Mouse (Mus musculus) cerebellum, postnatal 36 days (tissue): ENCODE results near the gene Dnajc25.
A peak's percentile ranks its signal among the peaks of the same experiment; 100 is the strongest.

Experiments
- DNase-seq, 2 experiments: peaks; one replicate each; pipeline ENCODE4 v3.0.0; 2021 to 2022; ENCODE audit warnings: mixed read lengths in 2 of 2

Gene Dnajc25

DNA sequence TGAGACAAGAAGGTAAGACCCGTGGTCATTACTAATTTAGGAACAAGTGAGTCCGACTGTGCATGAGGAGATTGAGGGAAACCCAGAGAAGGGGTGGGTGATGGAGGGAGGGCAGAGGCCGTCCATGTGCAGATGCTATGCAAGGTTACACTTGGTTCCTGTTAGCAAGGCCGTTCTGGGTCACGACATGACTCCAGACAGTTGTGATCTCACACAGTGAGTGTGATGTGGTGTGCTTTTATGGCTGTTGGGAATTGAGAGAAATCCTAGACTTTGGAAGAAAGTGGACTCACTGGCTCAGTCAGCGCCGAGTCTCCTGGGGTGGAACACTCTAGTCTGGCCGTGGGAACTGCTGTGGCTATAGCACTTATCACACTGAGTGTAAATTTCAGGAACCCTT, 11.3 kb downstream of the Dnajc25 start:
- no peak for DNase-seq

GRCm38 (mm10) chr4:59007016-59007415, 12.2 kb downstream of the Dnajc25 start:
- no peak for DNase-seq

DNA sequence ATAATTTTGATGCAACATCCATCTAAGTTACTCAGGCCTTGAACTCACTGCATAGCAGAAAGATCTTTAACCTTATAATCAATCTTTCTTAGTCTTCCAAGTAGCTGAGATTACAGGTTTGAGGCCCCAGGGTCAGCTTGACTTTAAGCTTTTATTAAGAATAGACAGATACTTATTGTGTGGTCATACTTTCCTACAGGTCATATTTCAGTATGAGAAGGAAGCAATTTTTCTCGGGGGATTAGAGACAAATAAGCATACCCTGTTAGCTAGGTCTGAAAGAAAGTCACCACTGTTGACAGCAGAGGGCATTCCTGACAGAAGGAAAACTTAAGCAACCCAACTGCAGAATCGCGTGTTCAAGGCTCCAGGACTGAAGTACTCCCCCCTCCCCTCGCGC, 13.1 kb downstream of the Dnajc25 start:
- DNase-seq = no peak

DNA sequence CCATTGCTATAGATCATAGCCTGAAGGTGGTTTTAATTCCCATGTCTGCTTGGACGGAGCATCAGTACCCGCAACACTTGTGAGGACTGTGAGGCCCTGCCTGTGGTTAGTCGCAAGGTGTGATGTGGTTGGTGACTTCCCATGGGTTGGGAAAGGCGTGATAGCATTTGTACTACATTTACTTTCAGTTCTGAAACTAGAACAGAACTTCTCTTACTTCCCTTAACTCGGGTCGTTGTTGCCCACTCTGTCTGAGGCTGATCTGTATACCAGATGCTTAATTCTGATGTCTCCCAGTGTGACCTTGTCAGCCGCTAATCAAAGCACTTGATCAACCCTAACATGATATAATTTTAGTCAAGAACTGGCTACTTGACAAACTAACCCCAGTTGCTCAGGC, 14.3 kb downstream of the Dnajc25 start:
- no peak for DNase-seq

DNA sequence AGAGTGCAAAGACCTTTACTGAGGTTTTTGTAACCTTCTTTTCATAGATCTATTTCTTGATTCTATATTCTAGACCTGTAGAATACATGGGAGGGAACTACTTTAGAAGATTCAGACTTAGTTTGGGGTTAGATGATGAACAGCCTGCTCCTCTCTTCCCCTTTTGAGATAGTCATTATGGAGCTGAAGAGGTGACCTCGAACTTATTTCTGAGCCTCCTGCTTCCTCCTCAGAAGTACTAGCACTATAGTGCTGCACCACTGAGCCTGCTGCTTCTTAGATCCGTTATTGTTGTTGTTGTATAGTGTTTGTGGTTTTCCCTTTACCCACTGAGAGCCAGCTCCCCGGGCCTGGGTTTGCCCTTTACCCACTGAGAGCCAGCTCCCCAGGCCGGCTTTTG, 14.8 kb downstream of the Dnajc25 start:
- no peak for DNase-seq

- DNase-seq = no peak
Observed at GRCm38 (mm10) chr4:59011446-59011845, 16.6 kb downstream of the Dnajc25 start.

GRCm38 (mm10) chr4:59015181-59015580, 20.3 kb downstream of the Dnajc25 start:
- no peak for DNase-seq

DNA sequence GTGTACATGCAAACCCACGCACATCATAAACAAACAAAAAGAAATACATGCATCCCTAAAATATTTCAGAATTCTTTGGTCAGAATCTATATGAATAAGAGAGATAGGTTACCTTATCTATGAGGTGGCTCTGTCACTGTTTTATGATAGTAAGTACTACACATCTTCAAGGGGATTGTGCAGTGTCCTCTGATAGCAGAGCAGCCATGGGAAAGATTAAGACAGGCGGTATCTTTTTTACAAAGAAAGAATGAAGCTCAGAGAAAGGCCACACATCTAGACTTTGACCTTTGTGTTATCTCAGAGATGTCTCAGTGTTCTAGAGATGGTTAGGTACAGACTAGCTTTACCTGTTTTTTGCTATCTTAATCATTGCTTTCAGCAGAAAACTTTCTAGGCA, 22.1 kb downstream of the Dnajc25 start:
- DNase-seq = no peak

DNA sequence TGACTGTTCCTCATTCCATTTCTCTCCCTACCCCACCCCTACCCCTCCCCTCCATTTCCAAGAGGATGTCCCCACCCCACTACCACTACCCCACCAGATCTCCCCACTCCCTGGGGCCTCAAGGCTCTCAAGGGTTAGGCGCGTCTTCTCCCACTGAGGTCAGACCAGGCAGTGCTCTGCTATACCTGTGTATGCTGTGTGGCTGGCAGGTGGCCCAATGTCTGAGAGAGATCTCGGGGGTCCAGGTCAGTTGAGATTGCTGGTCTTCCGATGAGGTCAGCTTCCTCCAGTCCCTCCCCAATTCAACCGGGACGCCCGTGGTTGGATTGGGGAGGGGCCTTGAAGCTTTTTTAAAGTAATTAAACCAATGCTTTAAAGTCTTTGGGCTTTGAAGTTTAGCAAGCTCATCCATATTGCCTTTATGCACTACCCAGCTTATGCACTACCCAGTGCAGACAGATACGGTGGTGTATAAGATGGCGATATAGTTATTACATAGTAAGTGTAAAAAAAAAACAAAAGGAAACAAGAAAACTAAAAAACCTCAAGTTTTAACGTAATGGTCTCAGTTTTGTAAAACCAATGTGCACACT, 39.6 kb downstream of the Dnajc25 start:
- DNase-seq = peak; percentile 14

DNA sequence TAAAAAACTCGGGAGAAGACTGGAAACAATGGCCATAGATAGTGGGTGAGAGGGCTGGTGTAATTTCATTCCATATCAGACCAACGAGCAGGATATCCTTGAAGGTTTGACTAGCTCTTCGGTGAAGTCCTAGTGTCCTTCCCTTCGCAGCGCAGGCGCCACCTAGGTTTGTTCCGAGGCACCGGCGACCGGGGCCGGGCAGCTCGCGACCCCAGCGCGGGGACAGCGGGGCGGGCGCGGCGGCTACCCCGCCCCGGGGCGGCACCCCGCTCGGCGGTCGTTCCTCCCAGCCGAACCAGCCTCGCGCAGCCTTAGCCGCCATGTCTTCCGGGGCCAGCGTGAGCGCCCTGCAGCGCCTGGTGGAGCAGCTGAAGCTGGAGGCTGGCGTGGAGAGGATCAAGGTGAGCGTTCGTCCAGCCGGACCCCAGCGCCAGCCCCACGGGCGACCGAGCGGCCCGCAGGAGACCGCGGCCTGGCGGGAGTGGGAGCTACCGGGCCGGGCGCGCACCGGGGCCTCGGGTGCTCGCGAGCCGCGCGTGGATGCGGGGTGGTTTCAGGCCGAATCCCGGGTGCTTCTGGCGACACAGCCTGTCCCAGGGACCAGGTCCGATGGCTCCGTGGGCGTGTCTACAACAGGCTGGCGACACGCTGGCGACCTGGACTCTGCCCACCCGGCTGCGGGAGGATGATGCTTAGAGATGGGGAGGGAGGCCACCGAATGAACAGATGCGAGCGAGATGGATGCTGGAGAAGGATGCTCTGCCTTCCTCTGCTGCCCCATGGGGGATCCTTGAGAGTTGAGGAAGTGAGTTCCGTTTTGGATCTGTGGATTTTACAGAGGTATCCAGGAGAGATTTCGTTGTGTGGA, 40.3 kb downstream of the Dnajc25 start, which contains the start of gene Gng10:
Gng10 (plus strand) TSS at position 171 of the 868 bp plus-strand sequence.
- DNase-seq = peak; percentile 66 to 67

DNA sequence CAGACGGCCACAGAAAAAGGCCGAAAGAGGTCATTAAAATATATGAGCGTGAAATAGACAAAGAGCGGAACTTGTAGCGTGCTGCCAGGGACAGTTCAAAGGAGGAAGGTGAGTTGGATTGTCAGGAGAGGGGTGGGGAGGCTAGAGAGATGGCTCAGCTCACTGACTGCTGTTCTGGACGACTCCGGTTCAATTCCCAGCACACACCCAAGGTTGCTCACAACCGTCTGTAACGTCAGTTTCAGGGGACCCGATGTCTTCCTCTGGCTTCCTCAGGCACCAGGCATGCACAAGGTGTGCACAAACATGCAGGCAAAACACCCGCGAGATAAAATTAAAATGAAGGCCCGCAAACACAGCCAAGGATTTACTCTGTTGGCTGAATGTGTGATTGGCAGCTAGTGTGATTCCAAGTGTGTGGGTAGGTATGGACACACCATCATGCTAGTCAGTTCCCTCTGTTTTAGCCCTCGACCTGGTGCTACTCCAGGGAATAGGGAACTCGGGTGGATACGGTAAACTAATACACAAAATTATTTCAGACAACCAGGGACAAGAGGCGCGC, 41.0 kb downstream of the Dnajc25 start:
- peak; percentile 5 to 11 for DNase-seq

DNA sequence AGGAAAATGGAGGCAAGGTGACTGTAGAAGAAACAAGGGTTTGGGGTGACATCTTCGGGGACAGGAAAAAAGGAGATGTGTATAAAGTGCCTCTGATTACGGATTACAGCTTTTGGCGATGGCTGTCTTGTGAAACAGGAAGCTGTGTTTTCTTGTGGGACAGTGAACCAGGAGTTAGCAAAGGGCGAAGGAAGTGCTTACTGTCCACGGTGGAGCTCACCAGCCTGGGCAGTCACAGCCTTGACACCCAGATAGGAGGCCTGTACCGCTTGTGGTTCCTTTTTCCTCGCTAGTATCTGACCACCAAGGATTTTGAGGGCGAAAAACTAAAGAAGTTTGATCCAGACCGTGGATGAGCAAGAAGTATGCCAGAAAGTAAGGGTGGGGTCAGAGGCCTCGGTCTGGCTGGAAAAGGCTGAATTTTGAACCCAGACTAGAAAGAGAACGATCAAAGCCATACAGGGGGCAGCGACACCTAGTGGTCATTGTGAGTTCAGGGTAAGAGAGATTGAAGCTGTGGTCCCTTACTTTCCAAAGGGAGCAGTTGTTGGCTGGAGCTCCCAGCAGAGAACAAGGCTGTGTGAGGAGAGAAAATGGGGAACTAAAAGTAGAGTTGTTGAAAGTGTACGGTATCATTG, 41.7 kb downstream of the Dnajc25 start:
- DNase-seq = peak; percentile 72 to 79

- DNase-seq = no peak
Observed at GRCm38 (mm10) chr4:59037525-59037924, 42.7 kb downstream of the Dnajc25 start.

GRCm38 (mm10) chr4:59040397-59041287, 45.8 kb downstream of the Dnajc25 start:
- no peak for DNase-seq

DNA sequence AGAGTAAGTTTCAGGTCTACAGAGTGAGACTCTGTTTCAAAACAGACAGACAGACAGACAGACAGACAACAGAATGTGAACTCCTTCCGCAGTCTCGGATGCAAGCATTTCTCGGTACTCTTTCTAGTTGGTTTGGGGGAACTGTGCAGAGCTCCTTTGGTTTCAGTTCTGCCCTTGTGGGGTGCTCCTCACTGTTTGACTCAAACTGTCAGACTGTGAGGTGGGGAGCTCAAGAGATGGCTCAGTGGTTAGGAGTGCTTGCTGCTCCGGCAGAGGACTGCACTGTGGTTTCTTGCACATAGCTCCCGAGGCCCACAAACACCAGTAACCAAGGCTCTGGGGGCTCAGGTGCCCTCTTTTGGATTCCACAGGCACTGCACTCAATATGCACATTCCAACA, 48.2 kb downstream of the Dnajc25 start:
- no peak for DNase-seq

DNA sequence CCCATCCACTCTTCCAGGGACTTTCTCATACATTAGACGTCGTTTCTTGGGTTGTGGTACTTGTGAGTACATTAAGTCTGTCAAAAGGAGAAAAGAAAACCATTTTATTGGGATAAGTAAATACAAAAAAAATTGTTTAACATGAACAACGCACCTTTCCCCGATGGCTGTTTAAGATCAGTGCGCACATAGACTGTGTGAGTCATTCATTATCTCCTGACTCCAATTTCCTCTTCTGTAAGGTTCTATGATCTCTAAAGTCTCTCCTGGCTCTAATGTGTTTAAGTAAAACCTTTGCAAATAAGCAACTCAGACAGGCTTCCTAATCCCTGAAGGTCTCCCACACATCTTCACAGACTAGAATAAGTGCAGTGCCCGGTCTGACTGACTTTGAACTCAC, 49.0 kb downstream of the Dnajc25 start:
- DNase-seq = no peak

GRCm38 (mm10) chr4:59047222-59047621, 52.4 kb downstream of the Dnajc25 start:
- no peak for DNase-seq

DNA sequence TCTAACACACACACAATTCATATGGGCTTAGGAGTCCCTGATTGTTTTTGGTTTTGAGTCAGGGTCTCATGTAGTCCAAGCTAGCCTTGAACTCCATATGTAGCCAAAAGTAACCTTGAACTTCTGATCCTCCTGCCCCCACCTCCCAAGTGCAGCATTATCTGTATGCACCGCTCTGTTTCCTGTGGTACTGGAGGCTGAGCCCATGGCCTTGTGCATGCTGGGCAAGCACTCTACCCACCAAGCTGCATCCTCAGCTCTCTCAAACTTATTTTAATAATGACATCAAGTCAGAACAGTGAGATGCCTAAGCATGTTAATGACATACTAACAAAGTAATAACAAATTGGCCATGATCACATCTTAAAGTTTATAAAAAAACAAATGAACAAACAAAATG, 56.2 kb downstream of the Dnajc25 start:
- no peak for DNase-seq

GRCm38 (mm10) chr4:59057929-59058328, 63.1 kb downstream of the Dnajc25 start:
- no peak for DNase-seq

DNA sequence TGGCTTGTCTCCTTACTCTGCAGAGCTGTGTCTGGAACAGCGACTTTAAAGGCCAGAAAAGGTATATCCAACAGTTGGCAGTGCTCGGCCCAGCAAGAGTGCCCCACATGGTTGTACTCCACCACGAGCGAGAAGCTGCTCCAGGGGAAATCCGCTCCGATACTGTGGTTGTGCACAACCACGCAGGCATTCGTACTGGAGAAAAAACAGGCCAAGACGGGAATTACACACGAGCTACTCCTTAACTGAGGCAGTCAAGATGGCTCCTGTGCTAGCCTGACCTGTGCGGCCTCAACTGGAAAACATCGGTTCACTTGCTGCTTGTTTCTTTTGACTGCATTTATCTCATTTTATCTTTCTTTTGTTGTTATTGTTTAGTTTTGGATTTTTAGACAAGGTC, 67.7 kb downstream of the Dnajc25 start:
- DNase-seq = no peak

DNA sequence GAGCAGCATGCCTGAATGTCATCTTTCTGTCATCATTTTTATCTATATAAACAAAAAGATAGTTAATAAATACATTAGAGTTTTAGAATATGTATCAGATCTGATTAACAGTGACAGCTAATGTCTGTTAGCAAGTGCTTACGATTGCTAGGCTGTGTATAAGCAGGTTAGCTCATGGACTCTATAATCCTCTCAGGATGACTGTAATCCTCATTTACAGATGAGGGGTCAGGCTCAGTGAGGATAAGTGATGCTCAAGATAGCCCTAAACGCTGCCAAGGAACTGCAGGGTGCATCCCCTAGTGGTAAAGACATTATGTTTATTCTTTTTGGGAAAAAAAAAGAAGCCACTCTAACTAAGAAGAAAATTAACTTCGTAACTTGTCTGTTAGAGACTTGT, 74.4 kb downstream of the Dnajc25 start:
- DNase-seq = no peak
